ENCODE assay signal across 10 mouse cellular contexts in the genomic region with DNA sequence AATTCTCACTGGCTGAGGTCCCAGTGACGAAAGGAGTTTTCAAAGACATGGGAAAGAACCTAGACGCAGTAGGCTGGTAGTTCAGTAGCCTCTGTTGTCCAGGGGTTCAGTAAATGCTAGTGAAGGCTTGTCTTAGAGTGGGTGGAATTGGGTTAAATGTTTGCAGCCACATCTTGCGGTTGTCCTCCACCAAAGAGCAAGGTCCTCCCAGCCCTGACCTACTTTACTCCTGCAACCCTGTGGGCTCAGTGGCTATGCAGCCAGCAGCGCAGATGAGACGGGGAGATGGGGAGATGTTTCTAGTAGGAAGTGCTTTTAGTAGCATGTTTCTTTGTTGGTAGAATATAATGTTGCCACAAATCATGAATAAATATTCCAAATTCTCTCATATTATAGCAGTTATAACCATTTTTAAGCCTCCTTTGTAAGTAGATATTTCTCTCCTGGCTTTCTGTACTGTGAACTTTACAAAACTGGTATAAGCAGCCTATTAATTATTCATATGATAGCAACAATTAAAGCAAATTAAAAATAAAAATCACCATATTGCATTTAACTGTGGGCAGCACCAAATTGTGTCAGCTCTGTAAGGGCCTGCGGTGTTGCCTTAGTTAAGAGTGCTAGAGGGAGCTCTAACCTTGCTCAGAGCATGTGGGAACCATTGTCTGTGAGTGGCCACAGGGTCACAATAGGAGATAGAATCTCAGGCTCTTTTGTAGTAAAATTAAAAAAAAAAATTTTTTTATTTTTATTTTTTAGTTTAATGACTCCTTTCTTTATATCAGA.
DNase-seq lines count a peak whose midpoint lies in the region; ATAC-seq and TF ChIP-seq lines count a peak whose summit lies in the region.
"Had no signal": no experiment of that assay in that cellular context is flagged by ENCODE, and none has a peak within 500 bp of the region (broad histone marks: within the 10 kb centered on the region; RNA-seq: fewer than 3 reads in every experiment).

No protein-coding gene starts in this region.

- no peaks in the 10 kb centered on the region for H3K9me3 ChIP-seq in intestine, postnatal 0 days (ENCODE audit: control insufficient read depth)
- H3K9me3 ChIP-seq in intestine, embryonic 15.5 days, result no peaks in the 10 kb centered on the region
- H3K9me3 ChIP-seq: embryonic facial prominence, embryonic 13.5 days; hindbrain, embryonic 10.5 days had no signal

- DNase-seq in 416B (ENCODE audit: low read depth) (peak; percentile 32), A20 (ENCODE audit: low read depth, low spot score) (peak; percentile 34)
- peak; percentile 34 to 46 for DNase-seq in cerebellum, postnatal 25 days
- DNase-seq in urinary bladder, postnatal 25 days (ENCODE audit: low spot score), result no peak
- no peak for DNase-seq in spleen, adult 12 weeks (ENCODE audit: low spot score)

- H3K36me3 ChIP-seq in intestine, postnatal 0 days (ENCODE audit: control insufficient read depth, insufficient read depth), result no peaks in the 10 kb centered on the region
- no peaks in the 10 kb centered on the region for H3K36me3 ChIP-seq in intestine, embryonic 15.5 days
- H3K36me3 ChIP-seq: embryonic facial prominence, embryonic 13.5 days; hindbrain, embryonic 10.5 days had no signal

- no peaks in the 10 kb centered on the region for H3K27me3 ChIP-seq in intestine, postnatal 0 days (replicated peaks; ENCODE audit: control insufficient read depth, insufficient read depth, low read length)
- H3K27me3 ChIP-seq in intestine, embryonic 15.5 days (replicated peaks), result no peaks in the 10 kb centered on the region
- H3K27me3 ChIP-seq: embryonic facial prominence, embryonic 13.5 days had no signal

- ATAC-seq in intestine, postnatal 0 days, result no peak
- ATAC-seq in intestine, embryonic 15.5 days, result no peak

- H3K9ac ChIP-seq in intestine, postnatal 0 days (ENCODE audit: low read depth, low read length), result no peak overlapping the region
- no peak overlapping the region for H3K9ac ChIP-seq in intestine, embryonic 15.5 days
- H3K9ac ChIP-seq: embryonic facial prominence, embryonic 13.5 days had no signal

- H3K4me3 ChIP-seq in intestine, postnatal 0 days (ENCODE audit: low read depth, low read length), result no peak overlapping the region
- no peak overlapping the region for H3K4me3 ChIP-seq in intestine, embryonic 15.5 days (replicated peaks)
- H3K4me3 ChIP-seq: embryonic facial prominence, embryonic 13.5 days; hindbrain, embryonic 10.5 days; myocyte had no signal

- WGBS in intestine, postnatal 0 days, result 81% methylated on average over 6 of the region's 6 CpGs
- 86% methylated on average over 6 of the region's 6 CpGs for WGBS in intestine, embryonic 15.5 days

- no peaks in the 10 kb centered on the region for H3K4me1 ChIP-seq in intestine, postnatal 0 days (replicated peaks; ENCODE audit: control insufficient read depth, insufficient read depth, low read length)
- no peaks in the 10 kb centered on the region for H3K4me1 ChIP-seq in intestine, embryonic 15.5 days (replicated peaks)
- H3K4me1 ChIP-seq: embryonic facial prominence, embryonic 13.5 days; hindbrain, embryonic 10.5 days had no signal

- peak; percentile 43 for TF ChIP-seq CTCF in intestine, postnatal 0 days (IDR thresholded peaks at IDR 0.05; ENCODE audit: low read depth)

- H3K27ac ChIP-seq in intestine, postnatal 0 days (ENCODE audit: low read depth, low read length), result no peak overlapping the region
- no peak overlapping the region for H3K27ac ChIP-seq in intestine, embryonic 15.5 days
- H3K27ac ChIP-seq: embryonic facial prominence, embryonic 13.5 days; hindbrain, embryonic 10.5 days had no signal

- no peak overlapping the region for H3K4me2 ChIP-seq in intestine, postnatal 0 days (replicated peaks; ENCODE audit: low read depth)
- no peak overlapping the region for H3K4me2 ChIP-seq in intestine, embryonic 15.5 days (replicated peaks)
- H3K4me2 ChIP-seq: embryonic facial prominence, embryonic 13.5 days had no signal

Comparison
In these comparisons a context has a peak if more than half of its experiments do, and no peak if none do; other contexts are left out.
1. DNase-seq: peak in 416B (single experiment), A20 (single experiment) and cerebellum, postnatal 25 days (2 of 2); none in urinary bladder, postnatal 25 days (single experiment) and spleen, adult 12 weeks (single experiment).